Mouse (Mus musculus) kidney, embryonic 14.5 days (tissue): Measurements from ENCODE around the gene Adcy10. TPM values are rescaled to one million over a fixed set of nuclear protein-coding genes. Genes with fewer than 3 reads are reported as not detected.

Experiments used
- ATAC-seq: fragments of 200-750 bp; cut with Nextera tagmentation; 2 replicates; pipeline ENCODE4 v1.8.0; 2017; ENCODE audit warnings: moderate number of reproducible peaks, mild to moderate bottlenecking, moderate TSS enrichment, moderate library complexity; ENCODE audit not compliant: low FRiP score, low TSS enrichment
- H3K27ac ChIP-seq: fragments of 300-500 bp; sonication (generic); 2 replicates; pipeline ENCODE4 v1.5.1; 2014; ENCODE audit warnings: low read depth, mild to moderate bottlenecking, low read length, moderate library complexity, mixed read lengths
- H3K27me3 ChIP-seq: fragments of 300-500 bp; sonication (generic); 2 replicates; pipeline ENCODE4 v1.6.1; 2014; ENCODE audit warnings: mild to moderate bottlenecking, low read length; ENCODE audit not compliant: control insufficient read depth, insufficient read depth
- H3K36me3 ChIP-seq: fragments of 300-500 bp; sonication (generic); 2 replicates; pipeline ENCODE4 v1.6.1; 2014; ENCODE audit warnings: low read length, mixed read lengths; ENCODE audit not compliant: control insufficient read depth, insufficient read depth
- H3K4me1 ChIP-seq: fragments of 300-500 bp; sonication (generic); 2 replicates; pipeline ENCODE4 v1.6.1; 2014; ENCODE audit warnings: low read length, mixed read lengths; ENCODE audit not compliant: control insufficient read depth, insufficient read depth
- H3K4me2 ChIP-seq: fragments of 300-500 bp; sonication (generic); replicated peaks from 2 replicates; pipeline ENCODE4 v1.6.1; 2014; ENCODE audit warnings: low read depth, mild to moderate bottlenecking, low read length
- H3K4me3 ChIP-seq: fragments of 300-500 bp; sonication (generic); 2 replicates; pipeline ENCODE4 v1.5.1; 2014; ENCODE audit warnings: mild to moderate bottlenecking, low read length
- H3K9ac ChIP-seq: fragments of 300-500 bp; sonication (generic); 2 replicates; pipeline ENCODE4 v1.6.1; 2014; ENCODE audit warnings: low read depth, mild to moderate bottlenecking, low read length, moderate library complexity
- H3K9me3 ChIP-seq: fragments of 300-500 bp; sonication (generic); 2 replicates; pipeline ENCODE4 v1.6.1; 2016; ENCODE audit warnings: low read length; ENCODE audit not compliant: control insufficient read depth
- WGBS: fragments of 180-500 bp; shearing (Covaris S2); extraction: QIAGEN DNeasy Blood & Tissue Kit; methylation state at CpG from one replicate; pipeline ENCODE4 v1.1.7; 2014; 5-methylcytosine and 5-hydroxymethylcytosine counted together
- polyA plus RNA-seq: library from polyadenylated mRNA; unstranded; fragments of >200 nt; fragmentation: Nextera tagmentation; extraction: Ambion mirVana; gene quantifications from 2 replicates; pipeline ENCODE4 v1.2.1, GENCODE M21; 2014

The Adcy10 gene
- polyA plus RNA-seq, 1 experiment from 2014 or later, result 0.18 TPM

- ATAC-seq, result no peak
- no peaks in the 10 kb centered on the region for H3K27me3 ChIP-seq
- WGBS, result 97% methylated on average over 3 of the region's 3 CpGs
- no peak overlapping the region for H3K4me2 ChIP-seq
- no peak overlapping the region for H3K4me3 ChIP-seq
- H3K36me3 ChIP-seq, result peaks cover 68% of the 10 kb centered on the region
- no peaks in the 10 kb centered on the region for H3K9me3 ChIP-seq
- H3K9ac ChIP-seq, result no peak overlapping the region
- H3K27ac ChIP-seq, result no peak overlapping the region
- no peaks in the 10 kb centered on the region for H3K4me1 ChIP-seq
These were observed 120.1 kb downstream of the Adcy10 start for GRCm38 (mm10) chr1:165605108-165605507.

- 88% methylated on average over 6 of the region's 6 CpGs for WGBS
- no peak for ATAC-seq
These were observed 120.8 kb downstream of the Adcy10 start for GRCm38 (mm10) chr1:165605774-165606173.

GRCm38 (mm10) chr1:165608904-165609303 is 123.9 kb downstream of the Adcy10 start:
- H3K4me3 ChIP-seq, result no peak overlapping the region
- H3K27ac ChIP-seq, result no peak overlapping the region
- H3K9ac ChIP-seq, result no peak overlapping the region
- H3K36me3 ChIP-seq, result peaks cover 43% of the 10 kb centered on the region
- no peak overlapping the region for H3K4me2 ChIP-seq
- no peaks in the 10 kb centered on the region for H3K9me3 ChIP-seq
- H3K4me1 ChIP-seq, result 0 out of 2 replicates have a peak, but pooled peaks cover 8% of the 10 kb centered on the region
- WGBS, result 77% methylated on average over 4 of the region's 4 CpGs
- no peaks in the 10 kb centered on the region for H3K27me3 ChIP-seq
- ATAC-seq, result no peak

More at GRCm38 (mm10) chr1:165605774-165606173, 120.8 kb downstream of the Adcy10 start:
- Histone ChIP-seq H3K36me3 (peaks cover 67% of the 10 kb centered on the region), H3K4me1 (0 out of 2 replicates have a peak, but pooled peaks cover 3% of the 10 kb centered on the region), H3K4me3 (no peak overlapping the region), H3K9me3 (no peaks in the 10 kb centered on the region), H3K9ac (no peak overlapping the region), H3K27ac (no peak overlapping the region), H3K27me3 (no peaks in the 10 kb centered on the region), H3K4me2 (no peak overlapping the region)

GRCm38 (mm10) chr1:165609495-165610320 is 124.7 kb downstream of the Adcy10 start:
- 0 out of 2 replicates have a peak, but pooled peaks cover 8% of the 10 kb centered on the region for H3K4me1 ChIP-seq
- H3K27me3 ChIP-seq, result no peaks in the 10 kb centered on the region
- 69% methylated on average over 7 of the region's 7 CpGs for WGBS
- no peak; the same call in 1 of the 2 replicates for ATAC-seq
- H3K4me2 ChIP-seq, result no peak overlapping the region
- no peak overlapping the region for H3K27ac ChIP-seq
- no peak overlapping the region for H3K4me3 ChIP-seq
- no peaks in the 10 kb centered on the region for H3K9me3 ChIP-seq
- H3K36me3 ChIP-seq, result peaks cover 36% of the 10 kb centered on the region
- no peak overlapping the region for H3K9ac ChIP-seq

- Histone ChIP-seq H3K36me3 (peaks cover 38% of the 10 kb centered on the region), H3K27me3 (no peaks in the 10 kb centered on the region), H3K4me2 (no peak overlapping the region), H3K4me3 (no peak overlapping the region), H3K27ac (no peak overlapping the region), H3K9me3 (peaks cover 4% of the 10 kb centered on the region), H3K9ac (no peak overlapping the region), H3K4me1 (0 out of 2 replicates have a peak, but pooled peaks cover 8% of the 10 kb centered on the region)
- no peak for ATAC-seq
- 67% methylated on average over 9 of the region's 9 CpGs for WGBS
These were observed 125.5 kb downstream of the Adcy10 start for GRCm38 (mm10) chr1:165610321-165610999.

GRCm38 (mm10) chr1:165612714-165613113 is 127.7 kb downstream of the Adcy10 start:
- Histone ChIP-seq H3K4me2 (no peak overlapping the region), H3K4me3 (no peak overlapping the region), H3K27ac (no peak overlapping the region), H3K9ac (no peak overlapping the region), H3K9me3 (peaks cover 4% of the 10 kb centered on the region), H3K36me3 (peaks cover 20% of the 10 kb centered on the region), H3K27me3 (no peaks in the 10 kb centered on the region), H3K4me1 (peaks cover 22% of the 10 kb centered on the region)
- WGBS, result 65% methylated on average over 5 of the region's 5 CpGs
- ATAC-seq, result no peak

GRCm38 (mm10) chr1:165613926-165614325 is 128.9 kb downstream of the Adcy10 start:
- peaks cover 4% of the 10 kb centered on the region for H3K9me3 ChIP-seq
- no peak overlapping the region for H3K4me2 ChIP-seq
- no peak overlapping the region for H3K4me3 ChIP-seq
- 72% methylated on average over 4 of the region's 4 CpGs for WGBS
- H3K27ac ChIP-seq, result no peak overlapping the region
- peaks cover 15% of the 10 kb centered on the region for H3K36me3 ChIP-seq
- H3K4me1 ChIP-seq, result peaks cover 32% of the 10 kb centered on the region
- H3K27me3 ChIP-seq, result no peaks in the 10 kb centered on the region
- no peak for ATAC-seq
- no peak overlapping the region for H3K9ac ChIP-seq

GRCm38 (mm10) chr1:165614793-165615192 is 129.8 kb downstream of the Adcy10 start:
- H3K4me1 ChIP-seq, result peaks cover 34% of the 10 kb centered on the region
- no peak overlapping the region for H3K27ac ChIP-seq
- ATAC-seq, result no peak
- H3K27me3 ChIP-seq, result no peaks in the 10 kb centered on the region
- no peak overlapping the region for H3K9ac ChIP-seq
- WGBS, result 88% methylated on average over 3 of the region's 3 CpGs
- no peak overlapping the region for H3K4me2 ChIP-seq
- H3K9me3 ChIP-seq, result peaks cover 4% of the 10 kb centered on the region
- H3K36me3 ChIP-seq, result peaks cover 15% of the 10 kb centered on the region
- H3K4me3 ChIP-seq, result no peak overlapping the region

- Histone ChIP-seq H3K36me3 (peaks cover 15% of the 10 kb centered on the region), H3K9ac (no peak overlapping the region), H3K27me3 (no peaks in the 10 kb centered on the region), H3K9me3 (peaks cover 4% of the 10 kb centered on the region), H3K4me1 (peaks cover 31% of the 10 kb centered on the region), H3K4me2 (0 out of 2 replicates have a peak overlapping the region, but pooled peaks have one; percentile 9), H3K4me3 (no peak overlapping the region), H3K27ac (peak overlapping the region; percentile 80)
- WGBS, result 18% methylated on average over 7 of the region's 7 CpGs
- peak; percentile 17; the same call in 1 of the 2 replicates for ATAC-seq
These were observed 131.7 kb downstream of the Adcy10 start for GRCm38 (mm10) chr1:165616652-165617051.
